Mouse (Mus musculus): ENCODE measurements around the gene Gm10217. TPM values are rescaled to one million over a fixed set of nuclear protein-coding genes. Genes with fewer than 3 reads are reported as not detected.

Gene Gm10217
- polyA plus RNA-seq, 1 experiment from 2014 or later: not detected

DNA sequence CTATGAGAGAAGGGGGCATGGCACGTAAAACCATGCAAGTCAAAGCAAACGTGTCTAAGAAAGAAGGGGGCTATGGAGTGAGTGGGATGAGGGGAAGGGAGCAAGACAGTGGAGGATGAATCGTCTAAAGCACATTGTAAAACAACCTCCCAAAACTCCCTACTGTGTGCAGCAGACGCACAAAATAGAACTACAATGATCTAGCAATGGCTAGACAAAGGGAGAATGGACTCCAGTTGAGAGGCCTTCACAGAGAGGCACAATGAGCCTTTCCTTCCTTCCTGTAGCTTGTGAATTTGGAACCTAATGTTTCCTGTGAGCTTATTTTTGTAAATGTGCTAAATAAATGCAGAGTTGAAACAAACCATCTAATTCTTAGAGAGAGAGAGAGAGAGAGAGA, 22.7 kb downstream of the Gm10217 start:
- no peak for ATAC-seq (ENCODE audit: low read depth)

GRCm38 (mm10) chr8:9899199-9899598, 35.1 kb downstream of the Gm10217 start:
- no peaks in the 10 kb centered on the region for H3K4me1 ChIP-seq (ENCODE audit: control insufficient read depth, insufficient read depth, low read length)
- no peak for ATAC-seq (ENCODE audit: low read depth)
- no peak overlapping the region for H3K4me2 ChIP-seq (ENCODE audit: low read depth, low read length)
- H3K4me3 ChIP-seq (ENCODE audit: low read depth, low read length): no peak overlapping the region
- H3K9ac ChIP-seq (ENCODE audit: low read depth, low read length): no peak overlapping the region
- no peak overlapping the region for H3K27ac ChIP-seq (replicated peaks; ENCODE audit: low read depth, low read length)
- H3K9me3 ChIP-seq (ENCODE audit: control insufficient read depth, low read length): no peaks in the 10 kb centered on the region
- no peaks in the 10 kb centered on the region for H3K36me3 ChIP-seq (ENCODE audit: control insufficient read depth, insufficient read depth, low read length)
- H3K27me3 ChIP-seq (replicated peaks; ENCODE audit: control insufficient read depth, insufficient read depth, low read length): no peaks in the 10 kb centered on the region
- 92% methylated on average over 2 of the region's 2 CpGs for WGBS
- no peak for DNase-seq (ENCODE audit: low spot score)

More for the DNA sequence above, 22.7 kb downstream of the Gm10217 start:
- Histone ChIP-seq H3K4me1 (ENCODE audit: control insufficient read depth, insufficient read depth, low read length) (no peaks in the 10 kb centered on the region), H3K9me3 (ENCODE audit: control insufficient read depth, low read length) (no peaks in the 10 kb centered on the region), H3K36me3 (ENCODE audit: control insufficient read depth, insufficient read depth, low read length) (no peaks in the 10 kb centered on the region), H3K27ac (replicated peaks; ENCODE audit: low read depth, low read length) (no peak overlapping the region), H3K27me3 (replicated peaks; ENCODE audit: control insufficient read depth, insufficient read depth, low read length) (no peaks in the 10 kb centered on the region), H3K4me3 (ENCODE audit: low read depth, low read length) (no peak overlapping the region), H3K9ac (ENCODE audit: low read depth, low read length) (no peak overlapping the region), H3K4me2 (ENCODE audit: low read depth, low read length) (no peak overlapping the region)
- WGBS: 68% methylated on average over 4 of the region's 4 CpGs
- DNase-seq (ENCODE audit: low spot score): no peak

DNA sequence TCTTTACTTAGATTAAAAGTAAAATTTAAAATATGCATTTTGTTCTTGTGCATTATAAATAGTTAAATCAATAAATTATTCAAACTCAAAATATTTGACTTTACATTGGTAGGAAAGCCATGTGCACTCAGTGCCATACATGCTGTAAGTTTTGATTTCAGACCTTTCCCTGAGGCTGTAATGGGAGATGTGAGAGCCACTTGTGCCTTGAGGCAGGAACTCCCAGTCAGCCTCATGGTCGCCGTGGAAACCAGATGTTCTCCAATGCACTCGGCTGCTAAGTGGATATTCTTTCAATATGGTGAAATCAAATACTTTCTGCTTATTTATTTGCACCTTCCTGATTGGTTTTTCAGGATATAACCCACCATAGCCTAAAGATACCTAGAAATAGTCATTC, 35.6 kb downstream of the Gm10217 start:
- 29% methylated on average over 3 of the region's 3 CpGs for WGBS
- DNase-seq (ENCODE audit: low spot score): peak; percentile 5
- H3K36me3 ChIP-seq (ENCODE audit: control insufficient read depth, insufficient read depth, low read length): no peaks in the 10 kb centered on the region

More for the DNA sequence above, 35.6 kb downstream of the Gm10217 start:
- H3K9ac ChIP-seq (ENCODE audit: low read depth, low read length): no peak overlapping the region
- no peak for ATAC-seq (ENCODE audit: low read depth)
- H3K4me2 ChIP-seq (ENCODE audit: low read depth, low read length): no peak overlapping the region
- no peak overlapping the region for H3K4me3 ChIP-seq (ENCODE audit: low read depth, low read length)
- H3K4me1 ChIP-seq (ENCODE audit: control insufficient read depth, insufficient read depth, low read length): no peaks in the 10 kb centered on the region
- H3K9me3 ChIP-seq (ENCODE audit: control insufficient read depth, low read length): no peaks in the 10 kb centered on the region
- no peak overlapping the region for H3K27ac ChIP-seq (replicated peaks; ENCODE audit: low read depth, low read length)
- H3K27me3 ChIP-seq (replicated peaks; ENCODE audit: control insufficient read depth, insufficient read depth, low read length): no peaks in the 10 kb centered on the region

Other genes starting within 250 kb of the Gm10217 start
- gene Fam155a, start 93.1 kb upstream of the Gm10217 start, polyA plus RNA-seq (2014; fragmentation: Nextera tagmentation; extraction: Ambion mirVana): 0.84 and 1.0 TPM in 2 replicates
- 4.6 and 5.5 TPM in 2 replicates for gene Lig4, start 113.4 kb downstream of the Gm10217 start, polyA plus RNA-seq (2014; fragmentation: Nextera tagmentation; extraction: Ambion mirVana)
- 19.5 and 22.2 TPM in 2 replicates for gene Abhd13, start 113.5 kb downstream of the Gm10217 start, polyA plus RNA-seq (2014; fragmentation: Nextera tagmentation; extraction: Ambion mirVana)
- 0.15 and 0.38 TPM in 2 replicates for gene Tnfsf13b, start 142.2 kb downstream of the Gm10217 start, polyA plus RNA-seq (2014; fragmentation: Nextera tagmentation; extraction: Ambion mirVana)